Mouse (Mus musculus) bone marrow macrophage, adult 2 months (primary cell): ENCODE measurements around the gene Ccdc151.

Source experiments
- CTCF ChIP-seq: IDR thresholded peaks from 2 replicates; pipeline ENCODE4 v1.5.1; 2012; ENCODE audit warnings: low read depth, mild to moderate bottlenecking, low read length, moderate library complexity
- POLR2A ChIP-seq: IDR thresholded peaks from 2 replicates; pipeline ENCODE4 v1.6.1; 2012; ENCODE audit warnings: mild to moderate bottlenecking, low read depth, low read length, borderline replicate concordance

DNA sequence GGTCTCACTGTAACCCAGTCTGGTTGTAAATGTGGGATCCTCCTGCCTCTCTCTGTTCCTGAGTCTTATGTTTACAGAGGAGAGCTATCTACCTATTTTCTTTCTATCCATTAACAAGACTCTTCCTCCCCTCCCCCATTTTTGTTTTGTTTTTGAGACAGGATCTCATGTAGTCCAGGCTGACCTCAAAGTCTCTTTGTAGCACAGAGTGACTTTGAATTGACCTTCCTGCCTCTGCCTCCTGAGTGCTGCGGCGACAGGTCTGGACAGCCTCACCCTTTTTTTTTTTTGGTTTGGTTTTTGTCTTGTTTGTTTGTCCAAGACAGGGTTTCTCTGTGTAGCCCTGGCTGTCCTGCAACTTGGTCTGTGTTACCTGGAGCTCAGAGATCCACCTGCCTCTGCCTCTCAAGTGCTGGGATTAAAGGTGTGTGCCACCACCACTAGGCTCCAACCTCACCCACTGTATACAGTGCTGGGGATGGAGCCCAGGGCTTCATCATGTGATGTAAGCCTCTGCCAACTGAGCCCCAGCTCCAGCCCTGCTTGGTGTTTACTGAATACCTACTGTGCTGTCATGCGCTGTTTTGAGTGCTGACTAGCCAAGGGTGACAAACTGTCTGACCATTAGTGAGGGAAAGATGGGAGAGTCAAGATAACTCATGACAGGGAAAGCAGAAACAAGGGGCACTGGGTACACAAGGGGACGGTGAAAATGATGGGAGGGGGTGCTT, 23.9 kb downstream of the Ccdc151 start:
- TF ChIP-seq POLR2A = no peak
- TF ChIP-seq CTCF = no peak
